Mouse (Mus musculus) megakaryocyte, embryonic 14.5 days (primary cell): ENCODE results near the gene Rap1gap.

Experiments
- FLI1 ChIP-seq: IDR thresholded peaks from 2 replicates; pipeline ENCODE4 v1.6.1; 2012; ENCODE audit warnings: low read length, inconsistent platforms, mixed read lengths
- GATA1 ChIP-seq: IDR thresholded peaks from 3 replicates; pipeline ENCODE4 v1.6.1; 2012; ENCODE audit warnings: mixed read lengths, low read length, inconsistent platforms, borderline replicate concordance

- TF ChIP-seq GATA1 = no peak
- no peak for TF ChIP-seq FLI1
These were observed 34.4 kb upstream of the Rap1gap start for GRCm38 (mm10) chr4:137630153-137630552.
